Mouse (Mus musculus): ENCODE data around the gene Aspdh.

GRCm38 (mm10) chr7:44446070-44446855 is 18.9 kb upstream of the Aspdh start:
- TF ChIP-seq CTCF (IDR thresholded peaks at IDR 0.05) (peak; percentile 36; the same call in 1 of the 2 replicates), EP300 (IDR thresholded peaks at IDR 0.05; ENCODE audit: insufficient read depth, low read depth, low read length) (no peak), POLR2A (IDR thresholded peaks at IDR 0.05; ENCODE audit: insufficient read depth, low read depth, low read length) (no peak)

Data from heart, adult 2 months (tissue).